9 mouse cellular contexts compared by ENCODE assay signal in the genomic region with DNA sequence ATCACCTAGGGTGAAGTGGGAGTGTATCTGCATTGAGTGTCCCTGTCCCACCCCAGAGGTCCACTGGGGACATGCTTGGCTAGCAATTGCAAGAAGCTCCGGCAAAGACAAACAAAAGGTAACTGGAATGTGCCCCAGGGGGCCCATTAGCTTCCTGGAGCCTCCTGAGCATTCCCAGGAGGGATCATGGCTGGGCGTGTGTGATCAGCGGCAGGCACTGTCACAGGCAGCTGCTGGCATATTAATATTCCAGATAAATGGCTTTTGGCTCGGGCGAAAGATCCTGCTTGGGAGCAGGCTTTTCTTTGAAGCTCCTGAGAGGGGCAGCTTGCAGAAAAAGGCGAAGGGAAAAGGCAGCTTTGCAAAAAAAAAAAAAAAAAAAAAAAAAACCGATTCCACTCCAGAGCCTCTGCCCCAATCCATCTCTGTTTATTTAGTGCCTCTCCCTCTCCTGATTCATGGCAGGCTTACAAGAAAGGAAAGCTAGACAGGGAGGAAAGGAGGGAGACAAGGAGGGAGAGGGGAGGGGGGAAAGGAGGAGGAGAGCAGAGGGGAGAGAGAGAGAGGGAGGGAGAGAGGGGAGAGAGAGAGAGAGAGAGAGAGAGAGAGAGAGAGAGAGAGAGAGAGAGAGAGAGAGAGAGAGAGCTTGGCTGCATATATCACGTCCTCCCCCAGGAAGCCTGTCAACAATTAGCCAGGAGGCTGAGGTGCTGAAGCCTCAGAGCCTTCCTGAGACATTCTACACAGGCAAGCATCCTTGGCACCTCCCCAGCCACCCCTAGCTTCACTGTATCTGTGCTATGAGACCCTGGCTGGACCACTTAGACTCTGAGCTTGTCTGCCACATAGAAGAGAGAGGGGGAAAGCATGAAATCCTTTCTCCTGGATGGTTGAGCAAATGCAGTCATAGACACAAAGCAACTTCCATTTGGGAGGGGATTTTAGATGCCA.
A peak's percentile ranks its signal among the peaks of the same experiment; 100 is the strongest.
DNase-seq lines count a peak whose midpoint lies in the region; ATAC-seq and TF ChIP-seq lines count a peak whose summit lies in the region.
"Had no signal": no experiment of that assay in that cellular context is flagged by ENCODE, and none has a peak within 500 bp of the region (broad histone marks: within the 10 kb centered on the region; RNA-seq: fewer than 3 reads in every experiment).

No protein-coding gene starts in this region.

- H3K36me3 ChIP-seq in lung, postnatal 0 days (ENCODE audit: insufficient read depth, low read length), result no peaks in the 10 kb centered on the region
- H3K36me3 ChIP-seq in forebrain, embryonic 11.5 days (ENCODE audit: control insufficient read depth, insufficient read depth, low read length), result no peaks in the 10 kb centered on the region
- H3K36me3 ChIP-seq in kidney, embryonic 16.5 days (ENCODE audit: insufficient read depth, low read length), result no peaks in the 10 kb centered on the region
- no peaks in the 10 kb centered on the region for H3K36me3 ChIP-seq in neural tube, embryonic 13.5 days

- H3K27ac ChIP-seq in lung, postnatal 0 days (ENCODE audit: low read length), result no peak overlapping the region
- H3K27ac ChIP-seq in forebrain, embryonic 11.5 days (ENCODE audit: low read depth, low read length), result peak overlapping the region; percentile 76
- H3K27ac ChIP-seq in kidney, embryonic 16.5 days (ENCODE audit: low read length), result peak overlapping the region; percentile 83
- H3K27ac ChIP-seq in neural tube, embryonic 13.5 days (replicated peaks), result peak overlapping the region; percentile 98
- H3K27ac ChIP-seq: macrophage had no signal

- H3K4me2 ChIP-seq in lung, postnatal 0 days (replicated peaks; ENCODE audit: low read depth, low read length), result no peak overlapping the region
- H3K4me2 ChIP-seq in forebrain, embryonic 11.5 days (ENCODE audit: low read depth, low read length, severe bottlenecking), result peak overlapping the region; percentile 28
- H3K4me2 ChIP-seq in kidney, embryonic 16.5 days (replicated peaks; ENCODE audit: low read depth, low read length), result peak overlapping the region; percentile 35
- H3K4me2 ChIP-seq in neural tube, embryonic 13.5 days, result peak overlapping the region; percentile 36

- H3K9ac ChIP-seq in lung, postnatal 0 days (replicated peaks; ENCODE audit: low read depth), result no peak overlapping the region
- H3K9ac ChIP-seq in forebrain, embryonic 11.5 days (ENCODE audit: low read length), result peak overlapping the region; percentile 35
- peak overlapping the region; percentile 39 for H3K9ac ChIP-seq in kidney, embryonic 16.5 days (replicated peaks; ENCODE audit: low read length)
- H3K9ac ChIP-seq in neural tube, embryonic 13.5 days, result peak overlapping the region; percentile 55

- TF ChIP-seq POLR2A in lung, adult 2 months (IDR thresholded peaks at IDR 0.05; ENCODE audit: borderline replicate concordance, extremely low read depth, low read depth, low read length), result no peak

- TF ChIP-seq EP300 in lung, postnatal 0 days (IDR thresholded peaks at IDR 0.05), result no peak

- no peak for TF ChIP-seq CTCF in lung, postnatal 0 days (IDR thresholded peaks at IDR 0.05)
- TF ChIP-seq CTCF in lung, adult 2 months (IDR thresholded peaks at IDR 0.05; ENCODE audit: insufficient read depth, low read length), result no peak

- no peak for ATAC-seq in lung, postnatal 0 days
- 0 out of 2 replicates have a peak, but pooled peaks have one; percentile 21 for ATAC-seq in forebrain, embryonic 11.5 days (replicated peaks; ENCODE audit: low FRiP score)
- ATAC-seq in kidney, embryonic 16.5 days (ENCODE audit: low FRiP score, low TSS enrichment), result peak; percentile 82
- ATAC-seq in neural tube, embryonic 13.5 days (ENCODE audit: low read depth), result peak; percentile 80

- H3K9me3 ChIP-seq in lung, postnatal 0 days (ENCODE audit: low read length), result no peaks in the 10 kb centered on the region
- no peaks in the 10 kb centered on the region for H3K9me3 ChIP-seq in forebrain, embryonic 11.5 days (ENCODE audit: control insufficient read depth, low read length)
- H3K9me3 ChIP-seq in kidney, embryonic 16.5 days (ENCODE audit: low read length), result no peaks in the 10 kb centered on the region
- H3K9me3 ChIP-seq in neural tube, embryonic 13.5 days, result no peaks in the 10 kb centered on the region

- H3K4me3 ChIP-seq in lung, postnatal 0 days (ENCODE audit: low read depth, low read length), result no peak overlapping the region
- no peak overlapping the region for H3K4me3 ChIP-seq in lung, adult 2 months (replicated peaks; ENCODE audit: extremely low read depth, low read depth, low read length)
- no peak overlapping the region for H3K4me3 ChIP-seq in forebrain, embryonic 11.5 days (ENCODE audit: low read depth, low read length)
- H3K4me3 ChIP-seq in kidney, embryonic 16.5 days (ENCODE audit: low read length), result no peak overlapping the region; the same call in 1 of the 2 replicates
- no peak overlapping the region for H3K4me3 ChIP-seq in neural tube, embryonic 13.5 days

- WGBS in lung, postnatal 0 days, result 3% methylated on average over 8 of the region's 8 CpGs
- WGBS in lung, adult 2 months, result 7% methylated on average over 8 of the region's 8 CpGs
- 2% methylated on average over 8 of the region's 8 CpGs for WGBS in forebrain, embryonic 11.5 days
- 3% methylated on average over 8 of the region's 8 CpGs for WGBS in kidney, embryonic 16.5 days
- 2% methylated on average over 8 of the region's 8 CpGs for WGBS in neural tube, embryonic 13.5 days

- DNase-seq in lung, postnatal 0 days (ENCODE audit: low spot score), result peak; percentile 30
- no peak for DNase-seq in lung, adult 2 months
- peak; percentile 41 for DNase-seq in adrenal gland, postnatal 25 days
- DNase-seq in forebrain, embryonic 11.5 days (ENCODE audit: low spot score), result peak; percentile 73
- no peak for DNase-seq in thymus, postnatal 36 days
- no peak for DNase-seq in thymus, postnatal 0 days (ENCODE audit: low spot score)

- no peaks in the 10 kb centered on the region for H3K27me3 ChIP-seq in lung, postnatal 0 days (replicated peaks; ENCODE audit: insufficient read depth, low read length)
- no peaks in the 10 kb centered on the region for H3K27me3 ChIP-seq in forebrain, embryonic 11.5 days (ENCODE audit: control insufficient read depth, insufficient read depth, low read length)
- H3K27me3 ChIP-seq in kidney, embryonic 16.5 days (ENCODE audit: insufficient read depth, low read length), result no peaks in the 10 kb centered on the region
- H3K27me3 ChIP-seq in neural tube, embryonic 13.5 days, result no peaks in the 10 kb centered on the region

- H3K4me1 ChIP-seq in lung, postnatal 0 days (ENCODE audit: insufficient read depth, low read depth, low read length), result no peaks in the 10 kb centered on the region
- H3K4me1 ChIP-seq in lung, adult 2 months (ENCODE audit: control insufficient read depth, insufficient read depth, low read length), result no peaks in the 10 kb centered on the region
- H3K4me1 ChIP-seq in forebrain, embryonic 11.5 days (replicated peaks; ENCODE audit: control insufficient read depth, insufficient read depth, low read length), result peaks cover 8% of the 10 kb centered on the region
- peaks cover 23% of the 10 kb centered on the region for H3K4me1 ChIP-seq in kidney, embryonic 16.5 days (ENCODE audit: insufficient read depth, low read length)
- H3K4me1 ChIP-seq in neural tube, embryonic 13.5 days (replicated peaks), result peaks cover 30% of the 10 kb centered on the region

Comparison
In these comparisons a context has a peak if more than half of its experiments do, and no peak if none do; other contexts are left out.
1. DNase-seq: peak in lung, postnatal 0 days (single experiment), adrenal gland, postnatal 25 days (single experiment) and forebrain, embryonic 11.5 days (single experiment); none in lung, adult 2 months (single experiment), thymus, postnatal 36 days (0 of 2) and thymus, postnatal 0 days (single experiment).